Mouse (Mus musculus) hematopoietic stem cell, adult 5-6 weeks (primary cell): ENCODE results near the gene Madcam1. TPM values are rescaled to one million over a fixed set of nuclear protein-coding genes. Genes with fewer than 3 reads are reported as not detected.

ENCODE experiments used
- ATAC-seq, 2 experiments: fragments of 125-278 bp in 1 of 2; replicated peaks in 1 of 2; 2 replicates each; pipeline ENCODE4 v1.8.0; 2016 to 2017; ENCODE audit warnings: inconsistent platforms in 2 of 2, mild to moderate bottlenecking in 2 of 2, moderate number of reproducible peaks in 2 of 2, low read depth in 1 of 2, moderate TSS enrichment in 1 of 2; ENCODE audit not compliant: low FRiP score in 2 of 2, poor library complexity in 2 of 2, severe bottlenecking in 2 of 2, insufficient read depth in 1 of 2, low TSS enrichment in 1 of 2
- total RNA-seq: library from RNA; stranded (forward); fragments of 172-1452, 232-1000 nt; gene quantifications from 2 replicates; pipeline ENCODE4 v1.2.3, GENCODE M21; 2017

Madcam1 gene
- total RNA-seq, 1 experiment from 2014 or later = not detected

DNA sequence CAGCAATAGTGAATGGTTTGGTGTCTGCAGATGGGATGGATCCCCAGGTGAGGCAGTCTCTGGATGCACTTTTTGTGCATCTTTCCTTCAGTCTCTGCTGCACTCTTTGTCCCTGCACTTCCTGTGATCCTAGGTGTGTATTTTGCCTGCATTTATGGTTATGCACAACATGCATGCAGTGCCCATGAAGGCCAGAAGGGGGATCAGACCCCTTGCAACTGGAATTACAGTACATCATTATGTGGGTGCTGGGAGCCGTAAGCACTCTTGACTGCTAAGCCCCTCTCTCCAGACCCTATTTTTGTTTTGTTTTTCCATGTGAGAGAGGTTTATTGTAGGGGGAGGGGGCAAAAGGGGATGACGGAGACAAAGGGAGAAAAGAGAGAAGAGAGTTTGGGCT, 4.1 kb upstream of the Madcam1 start:
- ATAC-seq = no peak

DNA sequence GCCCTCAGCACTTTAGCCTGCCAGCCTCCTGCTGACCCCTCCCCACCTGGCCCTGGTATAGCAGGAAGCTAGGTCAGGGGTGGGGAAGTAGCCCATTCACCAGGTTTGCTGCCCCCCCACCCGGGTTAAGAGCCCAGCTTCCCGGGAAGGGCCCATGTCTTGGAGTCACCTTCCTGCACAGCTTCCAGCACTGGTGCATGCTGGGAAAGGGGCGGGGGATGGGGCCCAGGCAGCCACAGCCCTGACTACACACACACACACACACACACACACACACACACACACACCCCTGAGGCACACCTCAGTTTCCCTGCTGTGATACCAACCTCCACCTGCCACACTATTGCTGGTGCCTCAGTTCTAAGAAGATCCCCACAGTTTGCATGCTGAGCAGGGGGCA, 2.5 kb upstream of the Madcam1 start:
- ATAC-seq = no peak

DNA sequence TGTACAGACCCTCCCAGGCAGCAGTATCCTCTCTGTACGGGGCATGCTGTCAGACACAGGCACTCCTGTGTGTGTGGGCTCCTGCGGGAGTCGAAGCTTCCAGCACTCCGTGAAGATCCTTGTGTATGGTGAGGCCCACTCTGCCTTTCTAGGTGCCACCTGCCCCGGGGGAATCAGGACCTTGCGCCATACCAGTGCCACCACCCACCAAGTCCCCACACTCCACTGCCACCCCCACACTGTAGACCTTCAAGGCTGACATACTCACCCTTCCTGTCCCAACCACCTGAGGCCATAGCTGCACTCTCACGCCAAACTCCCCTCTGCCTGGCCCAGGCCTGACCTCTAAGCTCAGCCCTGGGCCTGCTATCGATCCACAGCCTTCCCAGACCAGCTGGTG, 692 bp downstream of the Madcam1 start:
- no peak for ATAC-seq

DNA sequence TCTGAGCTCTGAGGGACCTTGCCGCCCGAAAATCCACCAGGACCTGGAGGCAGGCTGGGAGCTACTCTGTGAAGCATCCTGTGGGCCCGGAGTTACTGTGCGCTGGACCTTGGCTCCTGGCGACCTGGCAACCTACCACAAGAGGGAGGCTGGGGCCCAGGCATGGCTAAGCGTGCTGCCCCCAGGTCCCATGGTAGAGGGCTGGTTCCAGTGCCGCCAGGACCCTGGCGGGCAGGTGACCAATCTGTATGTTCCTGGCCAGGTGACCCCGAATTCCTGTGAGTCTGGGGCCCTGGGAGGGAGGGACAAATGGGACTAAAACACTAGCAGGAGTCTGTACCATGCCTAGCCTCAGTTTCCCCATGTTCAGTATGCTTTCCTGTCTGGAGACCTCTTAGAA, 2.1 kb downstream of the Madcam1 start:
- no peak for ATAC-seq

DNA sequence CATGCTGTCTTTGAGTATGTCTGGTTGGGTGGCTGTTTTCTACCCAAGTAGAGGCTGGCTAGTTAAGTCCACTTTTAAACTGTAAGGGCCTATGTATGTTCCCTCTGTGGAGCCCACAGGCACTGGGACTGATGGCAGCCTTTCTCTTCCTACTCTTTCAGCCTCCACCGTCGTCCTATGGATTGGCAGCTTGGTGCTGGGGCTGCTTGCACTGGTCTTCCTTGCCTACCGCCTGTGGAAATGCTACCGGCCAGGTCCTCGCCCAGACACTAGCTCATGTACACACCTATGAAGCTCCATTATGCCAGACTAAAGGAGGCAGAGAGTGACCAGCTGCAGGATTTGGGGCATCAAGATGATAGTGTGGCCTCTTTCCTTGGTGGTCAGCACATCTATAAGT, 3.7 kb downstream of the Madcam1 start:
- no peak for ATAC-seq

DNA sequence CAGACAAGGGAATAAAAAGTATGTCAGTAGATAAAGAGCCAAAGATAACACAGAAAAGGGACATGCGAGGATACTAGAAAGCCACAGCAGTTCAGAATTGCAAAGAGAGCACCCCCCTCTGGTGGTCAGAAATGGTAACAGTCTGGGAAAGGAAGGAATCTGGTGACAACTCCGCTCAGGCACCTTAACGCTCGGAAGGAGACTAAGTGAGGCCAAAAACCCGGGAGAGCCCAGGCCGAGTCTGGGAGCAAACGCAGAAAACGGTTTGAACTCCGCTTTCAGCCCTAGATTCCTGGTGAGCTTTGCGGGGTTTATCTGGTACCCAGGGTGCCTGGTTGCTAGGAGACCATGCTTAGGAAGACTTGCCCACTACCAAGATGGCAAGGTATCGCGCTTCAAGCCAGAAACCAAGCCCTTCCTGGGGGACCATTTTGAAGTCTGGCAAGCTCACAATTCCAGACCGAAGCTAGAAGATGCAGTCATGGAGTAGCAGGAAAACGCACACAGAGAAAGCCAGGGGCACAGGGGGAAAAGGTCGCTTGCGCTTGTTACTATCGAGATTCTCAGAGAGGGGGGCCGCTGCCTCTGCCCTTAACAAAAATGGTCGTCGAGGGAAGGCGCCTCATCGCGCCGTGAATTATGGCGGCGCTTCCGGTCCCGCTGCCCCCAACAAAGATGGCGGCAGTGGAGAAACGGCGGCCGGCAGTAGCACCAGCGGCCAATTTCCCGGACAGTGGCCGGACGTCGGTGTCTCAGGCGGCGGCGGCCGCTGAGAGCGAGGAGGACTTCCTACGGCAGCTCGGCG, 4.6 kb downstream of the Madcam1 start, which contains the start of gene Tpgs1:
Tpgs1 (plus strand) TSS at position 599 of the 805 bp plus-strand sequence.
- peak; percentile 87 to 91 for ATAC-seq

DNA sequence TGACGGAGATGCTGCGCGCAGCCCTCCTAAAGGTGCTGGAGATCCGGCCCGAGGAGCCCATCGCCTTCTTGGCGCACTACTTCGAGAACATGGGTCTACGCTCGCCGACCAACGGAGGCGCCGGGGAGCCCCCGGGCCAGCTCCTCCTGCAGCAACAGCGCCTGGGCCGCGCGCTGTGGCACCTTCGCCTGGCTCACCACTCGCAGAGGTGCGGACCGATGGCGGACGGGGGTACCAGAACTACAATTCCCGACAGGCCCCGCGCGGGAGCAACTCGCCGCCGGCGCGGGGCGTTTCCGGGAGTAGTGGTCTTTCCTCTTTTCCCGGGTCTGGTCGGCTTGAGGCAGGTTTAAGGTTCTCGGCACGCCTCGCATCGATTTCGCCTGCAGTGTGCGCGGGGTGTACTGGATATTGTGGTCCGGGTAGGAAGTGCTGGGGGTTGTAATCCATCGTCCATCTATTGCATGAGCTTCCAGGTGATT, 5.3 kb downstream of the Madcam1 start:
- ATAC-seq = peak; percentile 1 to 30; a peak in 1 of 4 replicates

DNA sequence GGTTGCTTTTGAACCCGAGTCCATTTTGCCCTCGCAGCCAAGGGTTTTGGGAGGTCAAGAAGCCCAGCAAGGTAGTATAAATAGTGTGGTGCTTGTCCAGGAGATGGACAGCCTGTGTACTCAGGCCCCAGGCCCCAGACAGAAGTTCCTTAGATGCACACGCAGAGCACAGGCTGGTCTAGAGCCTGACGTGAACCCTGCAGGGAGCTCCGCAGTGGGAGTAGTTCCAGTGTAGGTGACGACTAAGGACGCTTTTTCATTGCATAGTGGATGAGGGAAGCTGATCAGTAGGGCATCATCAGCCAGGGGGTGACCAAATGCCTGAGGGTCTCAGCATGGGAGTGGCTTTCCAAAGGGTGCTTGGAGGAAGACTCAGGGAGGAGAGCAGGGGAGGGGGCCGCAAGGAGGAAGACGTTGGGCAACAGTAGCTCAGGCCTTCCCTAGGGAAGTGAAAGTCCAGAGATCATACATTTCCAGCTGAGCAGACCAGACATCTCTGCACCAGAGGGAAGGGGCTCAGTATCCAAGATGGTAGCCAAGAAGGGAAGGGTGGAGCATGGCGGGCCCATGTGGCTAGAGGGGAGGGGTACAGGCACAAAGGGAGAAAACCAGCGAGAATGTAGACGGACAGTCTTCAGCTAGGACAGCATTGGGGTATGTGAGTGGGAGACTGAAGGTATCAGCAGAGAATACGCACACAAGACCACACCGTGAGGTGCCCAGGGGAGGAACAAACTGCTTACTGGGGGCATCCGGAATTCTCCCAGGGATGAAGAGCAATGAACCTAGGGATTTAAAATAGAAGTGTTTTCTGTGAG, 5.9 kb downstream of the Madcam1 start:
- ATAC-seq = no peak

DNA sequence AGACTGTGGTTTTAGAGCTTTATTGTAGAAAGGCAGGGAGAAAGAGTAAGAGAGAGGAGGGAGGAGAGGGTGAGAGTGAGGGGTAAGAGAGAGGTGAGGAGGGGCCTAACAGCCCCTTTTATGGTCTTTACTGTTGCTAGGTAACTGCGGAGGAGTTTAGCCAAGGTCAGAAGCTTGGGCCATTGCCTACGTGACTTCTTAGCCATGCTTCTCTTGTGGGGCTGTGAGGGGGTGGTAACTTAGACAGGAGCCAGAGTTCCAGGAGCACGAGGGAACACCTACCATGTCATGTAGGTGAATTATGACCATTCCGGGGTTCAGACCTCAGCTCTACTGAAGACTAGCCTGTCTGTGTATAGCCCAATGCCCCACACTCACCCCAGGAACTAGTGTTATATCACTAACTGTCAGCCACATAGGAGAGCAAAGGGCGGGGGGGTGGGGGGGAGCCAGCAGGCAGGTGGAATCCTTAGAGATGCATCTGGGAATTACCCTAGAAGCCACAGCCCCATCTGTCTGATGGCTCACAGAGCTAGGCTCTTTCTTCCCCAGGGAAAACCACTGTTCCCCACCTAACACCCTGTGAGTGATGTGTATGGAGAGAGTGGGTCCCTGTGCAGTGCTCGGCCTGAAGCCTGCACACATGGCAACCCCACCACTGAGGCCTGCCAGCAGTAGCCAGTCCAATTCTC, 7.2 kb downstream of the Madcam1 start:
- ATAC-seq = no peak

DNA sequence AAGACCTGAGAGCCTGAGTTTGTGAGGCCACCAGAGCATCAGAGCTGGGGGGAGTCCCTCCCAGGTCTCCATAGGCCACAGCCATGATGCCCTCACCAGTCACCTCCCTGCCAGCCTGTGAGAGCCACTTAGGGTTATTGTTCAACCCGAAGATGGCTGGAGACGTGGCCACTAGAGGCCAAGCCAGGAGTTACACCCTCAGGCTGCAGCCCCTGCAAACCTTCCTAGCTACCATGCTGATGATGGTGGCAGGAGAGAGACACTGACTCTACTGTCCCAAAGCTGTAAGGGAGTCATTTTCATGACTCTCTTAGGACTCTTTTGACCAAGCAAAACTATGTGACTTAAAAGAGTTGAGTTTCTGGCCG, 7.7 kb downstream of the Madcam1 start:
- no peak for ATAC-seq

DNA sequence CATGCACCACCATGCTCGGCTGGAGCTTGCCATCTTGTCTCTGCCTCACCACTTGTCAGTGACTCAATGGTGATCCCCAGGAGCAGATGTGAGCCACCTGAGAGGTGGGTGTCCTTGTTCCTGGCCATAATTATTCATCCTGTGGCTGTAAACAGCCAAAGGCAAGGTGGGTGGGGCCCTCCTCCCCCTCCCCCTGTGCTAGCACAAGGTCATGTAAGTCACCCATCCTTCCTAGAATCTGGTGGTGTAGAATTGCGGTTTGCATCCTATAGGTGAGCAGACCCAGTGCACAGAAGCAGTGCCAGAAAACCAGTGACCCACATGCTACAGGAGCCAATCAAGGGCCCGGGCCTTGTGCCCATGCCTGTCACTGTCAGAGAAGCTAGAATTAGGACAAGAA, 8.7 kb downstream of the Madcam1 start:
- ATAC-seq = no peak

DNA sequence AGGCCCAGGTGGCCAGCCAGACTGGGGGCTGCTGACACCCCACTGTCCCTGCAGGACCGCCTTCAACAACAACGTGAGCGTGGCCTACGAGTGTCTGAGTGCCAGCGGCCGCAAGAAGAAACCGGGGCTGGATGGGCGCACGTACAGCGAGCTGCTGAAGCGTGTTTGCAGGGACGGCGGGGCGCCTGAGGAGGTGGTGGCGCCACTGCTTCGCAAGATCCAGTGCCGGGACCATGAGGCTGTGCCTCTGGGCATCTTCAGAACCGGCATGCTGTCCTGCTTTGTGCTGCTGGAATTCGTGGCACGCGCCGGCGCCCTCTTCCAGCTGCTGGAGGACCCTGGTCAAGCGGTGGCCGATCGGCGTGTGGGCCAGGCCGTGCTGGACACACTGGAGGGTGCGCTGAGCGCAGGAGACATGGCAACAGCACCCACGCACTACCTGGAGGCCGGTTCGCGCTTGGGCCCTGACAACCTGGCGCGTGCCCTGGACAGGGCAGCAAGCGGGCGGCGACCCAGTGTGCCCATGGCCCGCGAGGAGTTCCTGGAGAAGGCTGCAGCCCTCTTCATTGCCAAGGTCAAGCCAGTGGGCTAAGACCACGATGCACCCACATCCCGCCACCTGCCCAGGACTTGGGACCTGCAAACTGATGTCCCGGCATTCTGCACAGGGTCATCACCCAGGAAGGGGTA, 11.1 kb downstream of the Madcam1 start:
- ATAC-seq = no peak

DNA sequence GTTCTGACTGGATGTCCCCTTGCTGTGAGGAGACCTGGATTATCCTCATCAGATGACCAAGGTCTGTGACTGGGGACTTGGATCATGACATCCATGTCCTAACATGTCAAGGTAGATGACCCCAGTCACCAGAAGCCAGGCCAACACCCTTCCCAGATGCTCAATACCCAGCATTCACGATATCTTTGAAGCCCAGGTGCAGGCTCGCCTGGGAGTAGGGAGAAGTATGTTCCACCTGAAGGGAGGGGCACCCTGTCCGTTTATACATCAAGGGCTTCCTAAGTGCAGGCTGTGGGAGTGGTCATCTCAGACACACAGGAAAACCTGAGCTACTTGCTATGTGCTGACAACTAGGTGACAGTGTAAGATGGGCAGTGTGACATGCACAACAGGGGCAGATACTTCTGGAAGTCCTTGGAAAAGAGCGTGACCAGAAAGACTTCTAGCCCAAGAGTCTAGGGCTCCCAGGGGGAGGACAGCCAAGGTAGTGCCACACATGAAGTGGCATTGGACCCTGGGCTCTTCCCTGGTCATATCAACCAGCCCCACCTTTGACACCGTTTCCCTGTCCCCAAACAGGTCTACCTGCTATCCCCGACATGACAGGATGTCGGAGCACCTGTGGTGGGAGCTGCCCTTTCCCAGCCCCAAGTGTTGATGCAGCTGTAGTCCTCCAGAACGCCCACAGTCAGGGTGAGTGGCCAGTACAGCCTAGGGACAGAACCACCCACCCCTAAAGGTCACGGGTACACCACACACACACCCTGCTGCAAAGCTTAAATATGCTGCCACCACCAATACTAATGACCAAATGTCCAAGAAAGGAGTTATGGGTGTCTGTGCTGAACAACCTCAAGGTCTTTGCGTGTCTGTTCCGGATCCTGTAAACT, 16.5 kb downstream of the Madcam1 start:
- ATAC-seq = peak; percentile 5 to 13

DNA sequence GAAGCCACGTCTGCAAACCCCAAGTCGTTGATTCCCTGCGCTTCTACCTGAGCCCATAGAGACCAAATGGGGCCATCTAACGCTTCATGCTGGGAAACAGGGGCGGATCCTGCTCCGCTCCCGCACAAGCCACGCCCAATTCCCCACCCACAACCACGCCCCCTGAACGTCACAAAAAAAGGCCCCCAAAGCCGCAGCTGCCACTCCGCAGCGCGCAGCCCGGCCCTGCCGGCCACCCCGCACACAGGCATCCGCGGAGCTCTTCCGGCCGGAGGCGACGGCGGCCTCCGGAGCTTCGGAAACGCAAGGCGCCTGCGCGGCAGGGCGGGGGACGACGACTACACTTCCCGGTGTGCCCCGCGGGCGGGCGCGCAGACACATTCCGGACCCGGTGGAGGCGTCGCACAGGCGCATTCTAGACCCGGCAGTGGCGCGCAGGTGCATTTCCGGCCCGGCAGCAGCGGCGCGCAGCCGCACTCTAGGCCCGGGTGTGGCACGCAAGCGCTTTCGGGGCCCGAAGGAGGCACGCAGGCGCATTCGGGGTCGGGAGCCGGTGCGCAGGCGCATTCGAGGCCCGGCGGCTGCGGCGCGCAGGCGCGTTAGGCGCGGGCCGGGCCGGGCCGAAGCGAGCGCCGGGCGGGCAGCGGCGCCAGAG, 17.4 kb downstream of the Madcam1 start, which contains the start of gene Cdc34:
Cdc34 (plus strand) TSS at position 605 of the 655 bp plus-strand sequence.
- ATAC-seq = peak; percentile 78 to 79

DNA sequence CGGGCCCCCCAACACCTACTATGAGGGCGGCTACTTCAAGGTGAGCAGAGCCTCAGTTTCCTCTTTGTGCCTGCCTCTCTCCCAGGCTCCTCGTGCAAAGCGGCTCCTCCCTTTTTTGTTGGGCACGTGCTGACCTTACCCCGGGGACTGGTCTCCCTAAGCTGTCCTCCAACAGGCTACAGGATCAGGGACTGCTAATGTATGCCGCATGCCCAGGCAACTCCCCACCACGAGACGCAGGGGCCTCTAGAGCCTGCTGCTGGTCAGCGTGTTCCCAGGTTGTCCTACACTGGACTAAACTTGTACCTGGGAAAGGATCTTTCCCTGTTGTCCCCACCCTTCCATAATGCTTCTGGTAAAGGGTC, 18.2 kb downstream of the Madcam1 start:
- ATAC-seq = no peak
